Mouse (Mus musculus): ENCODE data around the gene Donson.

GRCm38 (mm10) chr16:91694455-91695084, 6.0 kb upstream of the Donson start:
- TF ChIP-seq POLR2A (IDR thresholded peaks at IDR 0.05; ENCODE audit: control insufficient read depth, low read depth, low read length), result no peak
- TF ChIP-seq CTCF (IDR thresholded peaks at IDR 0.05; ENCODE audit: control insufficient read depth, insufficient read depth, insufficient replicate concordance, low read depth, low read length), result peak; percentile 74; the same call in 1 of the 2 replicates

Measured in testis, adult 2 months (tissue).